Mouse (Mus musculus) embryonic facial prominence, embryonic 14.5 days (tissue): ENCODE data around the gene Muc3a. TPM values are rescaled to one million over a fixed set of nuclear protein-coding genes. Genes with fewer than 3 reads are reported as not detected.

Source experiments
- polyA plus RNA-seq: library from polyadenylated mRNA; unstranded; fragments of >200 nt; fragmentation: Nextera tagmentation; extraction: Ambion mirVana; gene quantifications from 2 replicates; pipeline ENCODE4 v1.2.1, GENCODE M21; 2014

The Muc3a gene
- polyA plus RNA-seq, 1 experiment from 2014 or later = 0.40 TPM

Other genes starting within 250 kb of the Muc3a start
- gene Cldn15, start 245.8 kb downstream of the Muc3a start, polyA plus RNA-seq = 0.77 and 0.97 TPM in 2 replicates
- gene Plod3, start 225.4 kb downstream of the Muc3a start, polyA plus RNA-seq = 51.1 and 62.2 TPM in 2 replicates
- 76.6 and 85.8 TPM in 2 replicates for gene Znhit1, start 224.4 kb downstream of the Muc3a start, polyA plus RNA-seq
- 0.92 and 1.3 TPM in 2 replicates for gene Vgf, start 186.0 kb downstream of the Muc3a start, polyA plus RNA-seq
- gene Ap1s1, start 166.3 kb downstream of the Muc3a start, polyA plus RNA-seq = 136 and 151 TPM in 2 replicates
- gene Serpine1, start 140.1 kb downstream of the Muc3a start, polyA plus RNA-seq = 0.50 and 0.63 TPM in 2 replicates
- gene Trim56, start 96.2 kb downstream of the Muc3a start, polyA plus RNA-seq = 8.8 and 8.9 TPM in 2 replicates
- gene Muc3, start 63.1 kb downstream of the Muc3a start, polyA plus RNA-seq = 0.14 TPM in 1 of 2 replicates, not detected in the other
- gene Ache, start 75.1 kb upstream of the Muc3a start, polyA plus RNA-seq = 29.6 and 33.0 TPM in 2 replicates
- 11.1 and 12.3 TPM in 2 replicates for gene Ufsp1, start 82.2 kb upstream of the Muc3a start, polyA plus RNA-seq
- gene Srrt, start 95.3 kb upstream of the Muc3a start, polyA plus RNA-seq = 101 and 105 TPM in 2 replicates
- 72.3 and 88.9 TPM in 2 replicates for gene Trip6, start 102.0 kb upstream of the Muc3a start, polyA plus RNA-seq
- 8.6 and 8.8 TPM in 2 replicates for gene Slc12a9, start 121.2 kb upstream of the Muc3a start, polyA plus RNA-seq
- 57.7 and 68.1 TPM in 2 replicates for gene Ephb4, start 137.7 kb upstream of the Muc3a start, polyA plus RNA-seq